17 mouse cellular contexts compared by ENCODE assay signal in the genomic region with DNA sequence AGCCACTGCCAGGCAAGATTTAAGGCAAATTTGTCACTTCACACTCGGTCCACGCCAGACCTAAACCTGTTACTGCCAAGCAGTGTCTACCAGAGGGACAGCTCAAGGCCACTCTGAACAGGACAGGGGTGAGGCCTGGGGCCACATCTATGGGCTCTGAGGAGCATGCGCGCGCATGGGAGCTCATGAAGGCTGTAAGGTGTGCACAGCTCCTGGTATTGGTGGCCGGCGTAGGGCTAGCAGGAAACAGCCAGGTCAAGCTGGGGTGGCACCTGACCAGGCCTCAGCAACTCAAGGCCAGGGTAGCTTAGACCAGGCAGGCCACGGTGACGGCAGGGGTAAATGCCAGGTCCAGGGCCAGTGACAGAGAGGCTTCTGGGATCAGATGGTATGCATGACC. TPM values are rescaled to one million over a fixed set of nuclear protein-coding genes. Genes with fewer than 3 reads are reported as not detected.
DNase-seq lines count a peak whose midpoint lies in the region; ATAC-seq and TF ChIP-seq lines count a peak whose summit lies in the region.
"Had no signal": no experiment of that assay in that cellular context is flagged by ENCODE, and none has a peak within 500 bp of the region (broad histone marks: within the 10 kb centered on the region; RNA-seq: fewer than 3 reads in every experiment).

No protein-coding gene starts in this region.

- TF ChIP-seq EP300 in stomach, postnatal 0 days (optimal IDR thresholded peaks at IDR 0.05), result no peak

- H3K27me3 ChIP-seq in midbrain, embryonic 10.5 days (ENCODE audit: low read depth, poor library complexity, severe bottlenecking), result no peaks in the 10 kb centered on the region
- H3K27me3 ChIP-seq in midbrain, embryonic 16.5 days (ENCODE audit: control insufficient read depth, insufficient read depth, low read depth, low read length), result no peaks in the 10 kb centered on the region
- no peaks in the 10 kb centered on the region for H3K27me3 ChIP-seq in hindbrain, embryonic 12.5 days
- H3K27me3 ChIP-seq in midbrain, embryonic 14.5 days (ENCODE audit: control insufficient read depth, insufficient read depth, low read length), result no peaks in the 10 kb centered on the region
- H3K27me3 ChIP-seq in stomach, postnatal 0 days (ENCODE audit: control insufficient read depth, insufficient read depth, low read length), result no peaks in the 10 kb centered on the region
- H3K27me3 ChIP-seq: heart, embryonic 15.5 days; Patski had no signal

- H3K4me1 ChIP-seq in midbrain, embryonic 10.5 days, result peaks cover 75% of the 10 kb centered on the region
- peaks cover 29% of the 10 kb centered on the region for H3K4me1 ChIP-seq in midbrain, embryonic 16.5 days (ENCODE audit: control insufficient read depth, insufficient read depth, low read length)
- peaks cover 49% of the 10 kb centered on the region for H3K4me1 ChIP-seq in hindbrain, embryonic 12.5 days
- H3K4me1 ChIP-seq in midbrain, embryonic 14.5 days (ENCODE audit: control insufficient read depth, insufficient read depth, low read length), result peaks cover 22% of the 10 kb centered on the region
- H3K4me1 ChIP-seq in stomach, postnatal 0 days (replicated peaks; ENCODE audit: control insufficient read depth, insufficient read depth), result peaks cover 7% of the 10 kb centered on the region; the same call in 1 of the 2 replicates

- TF ChIP-seq CTCF in stomach, postnatal 0 days (IDR thresholded peaks at IDR 0.05; ENCODE audit: low read depth), result no peak

- H3K36me3 ChIP-seq in midbrain, embryonic 10.5 days, result peaks cover 50% of the 10 kb centered on the region
- peaks cover 5% of the 10 kb centered on the region; the same call in 1 of the 2 replicates for H3K36me3 ChIP-seq in midbrain, embryonic 16.5 days (ENCODE audit: control insufficient read depth, insufficient read depth, low read length)
- peaks cover 12% of the 10 kb centered on the region; the same call in 1 of the 2 replicates for H3K36me3 ChIP-seq in hindbrain, embryonic 12.5 days
- H3K36me3 ChIP-seq in midbrain, embryonic 14.5 days (ENCODE audit: control insufficient read depth, insufficient read depth, low read length), result peaks cover 14% of the 10 kb centered on the region
- peaks cover 2% of the 10 kb centered on the region; the same call in 1 of the 2 replicates for H3K36me3 ChIP-seq in stomach, postnatal 0 days (ENCODE audit: control insufficient read depth, insufficient read depth, low read length)
- H3K36me3 ChIP-seq: heart, embryonic 15.5 days had no signal

- intact Hi-C loops in left cerebral cortex, postnatal 10 days (cut with DNase I), result no loop called here

- no peak overlapping the region for H3K9ac ChIP-seq in midbrain, embryonic 16.5 days (ENCODE audit: low read depth, low read length)
- H3K9ac ChIP-seq in hindbrain, embryonic 12.5 days, result no peak overlapping the region
- no peak overlapping the region for H3K9ac ChIP-seq in midbrain, embryonic 14.5 days (replicated peaks; ENCODE audit: low read length)
- no peak overlapping the region for H3K9ac ChIP-seq in stomach, postnatal 0 days (ENCODE audit: low read length)
- H3K9ac ChIP-seq: heart, embryonic 15.5 days had no signal

- no peak overlapping the region for H3K4me3 ChIP-seq in midbrain, embryonic 10.5 days
- H3K4me3 ChIP-seq in midbrain, embryonic 16.5 days (ENCODE audit: low read depth, low read length), result no peak overlapping the region
- no peak overlapping the region for H3K4me3 ChIP-seq in hindbrain, embryonic 12.5 days
- H3K4me3 ChIP-seq in midbrain, embryonic 14.5 days (replicated peaks; ENCODE audit: low read depth, low read length), result no peak overlapping the region
- H3K4me3 ChIP-seq in stomach, postnatal 0 days (ENCODE audit: low read depth, low read length), result no peak overlapping the region
- H3K4me3 ChIP-seq: heart, adult 2 months; heart, embryonic 15.5 days had no signal

- peak overlapping the region; percentile 81 for H3K27ac ChIP-seq in midbrain, embryonic 10.5 days (replicated peaks)
- no peak overlapping the region for H3K27ac ChIP-seq in midbrain, embryonic 16.5 days (ENCODE audit: low read length)
- peak overlapping the region; percentile 50; the same call in 1 of the 2 replicates for H3K27ac ChIP-seq in hindbrain, embryonic 12.5 days
- peak overlapping the region; percentile 55; the same call in 1 of the 2 replicates for H3K27ac ChIP-seq in midbrain, embryonic 14.5 days (replicated peaks; ENCODE audit: low read depth, low read length)
- no peak overlapping the region for H3K27ac ChIP-seq in stomach, postnatal 0 days (replicated peaks)
- H3K27ac ChIP-seq: heart, adult 2 months; heart, embryonic 15.5 days had no signal

- DNase-seq in midbrain, embryonic 10.5 days (ENCODE audit: low spot score), result no peak
- no peak for DNase-seq in midbrain, embryonic 14.5 days
- no peak for DNase-seq in left cerebral cortex, postnatal 10 days (ENCODE audit: extremely low spot score in 1 of 2, low spot score in 2 of 2)
- DNase-seq in cerebellum, postnatal 4 days (ENCODE audit: low spot score in 2 of 2), result no peak
- DNase-seq in stomach, postnatal 0 days (ENCODE audit: low spot score), result no peak
- DNase-seq: adrenal gland, postnatal 36 days; B cell, adult 2 months; cerebellum, adult 9-10 months; heart, adult 2 months; kidney, adult 2 months; kidney, postnatal 4 days; lung, adult 18-20 months; thymus, adult 18-20 months had no signal

- ATAC-seq in midbrain, embryonic 16.5 days, result no peak
- ATAC-seq in hindbrain, embryonic 12.5 days (ENCODE audit: low FRiP score), result peak; percentile 17; the same call in 1 of the 2 replicates
- ATAC-seq in midbrain, embryonic 14.5 days (ENCODE audit: low FRiP score, low TSS enrichment), result no peak
- ATAC-seq in stomach, postnatal 0 days (ENCODE audit: low FRiP score, low TSS enrichment), result no peak
- ATAC-seq: Patski had no signal

- H3K4me2 ChIP-seq in midbrain, embryonic 16.5 days (ENCODE audit: low read length), result no peak overlapping the region
- H3K4me2 ChIP-seq in hindbrain, embryonic 12.5 days (replicated peaks), result no peak overlapping the region
- no peak overlapping the region for H3K4me2 ChIP-seq in midbrain, embryonic 14.5 days (ENCODE audit: low read length)
- no peak overlapping the region for H3K4me2 ChIP-seq in stomach, postnatal 0 days (replicated peaks; ENCODE audit: low read depth)
- H3K4me2 ChIP-seq: heart, embryonic 15.5 days had no signal

- 94% methylated on average over 9 of the region's 9 CpGs for whole genome bisulfite sequencing in midbrain, embryonic 10.5 days
- WGBS in midbrain, embryonic 16.5 days, result 91% methylated on average over 9 of the region's 9 CpGs
- WGBS in hindbrain, embryonic 12.5 days, result 89% methylated on average over 9 of the region's 9 CpGs
- WGBS in midbrain, embryonic 14.5 days, result 90% methylated on average over 9 of the region's 9 CpGs
- WGBS in stomach, postnatal 0 days, result 91% methylated on average over 9 of the region's 9 CpGs

- no peaks in the 10 kb centered on the region for H3K9me3 ChIP-seq in midbrain, embryonic 10.5 days (replicated peaks)
- no peaks in the 10 kb centered on the region for H3K9me3 ChIP-seq in midbrain, embryonic 16.5 days (replicated peaks; ENCODE audit: control insufficient read depth, low read length, poor library complexity, severe bottlenecking)
- no peaks in the 10 kb centered on the region for H3K9me3 ChIP-seq in hindbrain, embryonic 12.5 days (replicated peaks)
- H3K9me3 ChIP-seq in midbrain, embryonic 14.5 days (ENCODE audit: control insufficient read depth, low read length), result no peaks in the 10 kb centered on the region
- H3K9me3 ChIP-seq in stomach, postnatal 0 days (ENCODE audit: control insufficient read depth, low read length), result no peaks in the 10 kb centered on the region
- H3K9me3 ChIP-seq: heart, embryonic 15.5 days had no signal

RNA-seq across cellular contexts. Expression of gene Cotl1, which starts 30.7 kb away (rescaled TPM):
- 150 and 197 TPM in 2 replicates for polyA plus RNA-seq in midbrain, embryonic 10.5 days (2016; fragmentation: Nextera tagmentation; extraction: Ambion mirVana)
- 126 and 139 TPM in 2 replicates for polyA plus RNA-seq in midbrain, embryonic 16.5 days (2015; fragmentation: Nextera tagmentation; extraction: Ambion mirVana)
- polyA plus RNA-seq in hindbrain, embryonic 12.5 days (2016; fragmentation: Nextera tagmentation; extraction: Ambion mirVana), result 115 and 142 TPM in 2 replicates
- polyA plus RNA-seq in midbrain, embryonic 14.5 days (2014; fragmentation: Nextera tagmentation; extraction: Ambion mirVana), result 291 and 381 TPM in 2 replicates
- 100 to 1,000 TPM in 1 of 2 experiments, 10 to 100 TPM in 1; 96.5 to 100 TPM for total RNA-seq in left cerebral cortex, postnatal 10 days (2021)
- polyA plus RNA-seq in stomach, postnatal 0 days (2015; fragmentation: Nextera tagmentation; extraction: Ambion mirVana), result 100 and 106 TPM in 2 replicates

RNA-seq across cellular contexts. Expression of gene Tldc1, which starts 31.4 kb away (rescaled TPM):
- 15.4 and 16.4 TPM in 2 replicates for polyA plus RNA-seq in midbrain, embryonic 10.5 days (2016; fragmentation: Nextera tagmentation; extraction: Ambion mirVana)
- polyA plus RNA-seq in midbrain, embryonic 16.5 days (2015; fragmentation: Nextera tagmentation; extraction: Ambion mirVana), result 10.9 and 12.2 TPM in 2 replicates
- polyA plus RNA-seq in hindbrain, embryonic 12.5 days (2016; fragmentation: Nextera tagmentation; extraction: Ambion mirVana), result 11.9 and 12.2 TPM in 2 replicates
- 5.8 and 6.3 TPM in 2 replicates for polyA plus RNA-seq in midbrain, embryonic 14.5 days (2014; fragmentation: Nextera tagmentation; extraction: Ambion mirVana)
- total RNA-seq in left cerebral cortex, postnatal 10 days (2021), result 10 to 100 TPM; 14.2 to 15.9 TPM
- polyA plus RNA-seq in stomach, postnatal 0 days (2015; fragmentation: Nextera tagmentation; extraction: Ambion mirVana), result 9.1 and 10.7 TPM in 2 replicates

RNA-seq across cellular contexts. Expression of gene Klhl36, which starts 52.4 kb away (rescaled TPM):
- polyA plus RNA-seq in midbrain, embryonic 10.5 days (2016; fragmentation: Nextera tagmentation; extraction: Ambion mirVana), result 12.8 and 13.0 TPM in 2 replicates
- polyA plus RNA-seq in midbrain, embryonic 16.5 days (2015; fragmentation: Nextera tagmentation; extraction: Ambion mirVana), result 16.6 and 18.5 TPM in 2 replicates
- 12.2 and 12.8 TPM in 2 replicates for polyA plus RNA-seq in hindbrain, embryonic 12.5 days (2016; fragmentation: Nextera tagmentation; extraction: Ambion mirVana)
- polyA plus RNA-seq in midbrain, embryonic 14.5 days (2014; fragmentation: Nextera tagmentation; extraction: Ambion mirVana), result 14.0 and 18.1 TPM in 2 replicates
- 1 to 10 TPM; 7.3 to 8.2 TPM for total RNA-seq in left cerebral cortex, postnatal 10 days (2021)
- polyA plus RNA-seq in stomach, postnatal 0 days (2015; fragmentation: Nextera tagmentation; extraction: Ambion mirVana), result 9.0 and 10.0 TPM in 2 replicates

Comparison
In these comparisons a context has a peak if more than half of its experiments do, and no peak if none do; other contexts are left out.
1. H3K27ac ChIP-seq: peak in midbrain, embryonic 10.5 days (single experiment), hindbrain, embryonic 12.5 days (single experiment) and midbrain, embryonic 14.5 days (single experiment); none in midbrain, embryonic 16.5 days (single experiment) and stomach, postnatal 0 days (single experiment).